Mouse (Mus musculus) midbrain, embryonic 11.5 days (tissue): ENCODE measurements around the gene Fam129b. TPM values are rescaled to one million over a fixed set of nuclear protein-coding genes. Genes with fewer than 3 reads are reported as not detected.

Source experiments
- ATAC-seq: fragments of 200-750 bp; cut with Nextera tagmentation; 2 replicates; pipeline ENCODE4 v1.8.0; 2017; ENCODE audit warnings: moderate TSS enrichment, moderate library complexity; ENCODE audit not compliant: low FRiP score
- DNase-seq: peaks from one replicate; pipeline ENCODE4 v3.0.0; 2015; ENCODE audit warnings: low spot score; ENCODE audit errors: missing footprints
- H3K27ac ChIP-seq: fragments of 300-500 bp; sonication (generic); 2 replicates; pipeline ENCODE4 v1.5.1; 2014; ENCODE audit warnings: low read depth, low read length
- H3K27me3 ChIP-seq: fragments of 300-500 bp; sonication (generic); 2 replicates; pipeline ENCODE4 v1.6.1; 2014; ENCODE audit warnings: mild to moderate bottlenecking, low read length, moderate library complexity, mixed read lengths; ENCODE audit not compliant: control insufficient read depth, insufficient read depth
- H3K36me3 ChIP-seq: fragments of 300-500 bp; sonication (generic); 2 replicates; pipeline ENCODE4 v1.6.1; 2014; ENCODE audit warnings: mild to moderate bottlenecking, low read length, moderate library complexity, mixed read lengths; ENCODE audit not compliant: control insufficient read depth, insufficient read depth
- H3K4me1 ChIP-seq: fragments of 300-500 bp; sonication (generic); 2 replicates; pipeline ENCODE4 v1.6.1; 2014; ENCODE audit warnings: low read length; ENCODE audit not compliant: control insufficient read depth, insufficient read depth
- H3K4me2 ChIP-seq: fragments of 300-500 bp; sonication (generic); 2 replicates; pipeline ENCODE4 v1.6.1; 2014; ENCODE audit warnings: mild to moderate bottlenecking, moderate library complexity
- H3K4me3 ChIP-seq: fragments of 300-500 bp; sonication (generic); 2 replicates; pipeline ENCODE4 v1.5.1; 2014; ENCODE audit warnings: low read depth, low read length
- H3K9ac ChIP-seq: fragments of 300-500 bp; sonication (generic); 2 replicates; pipeline ENCODE4 v1.6.1; 2014; ENCODE audit warnings: low read length
- H3K9me3 ChIP-seq: fragments of 300-500 bp; sonication (generic); 2 replicates; pipeline ENCODE4 v1.6.1; 2016; ENCODE audit warnings: low read length; ENCODE audit not compliant: control insufficient read depth
- WGBS: fragments of 180-500 bp; shearing (Covaris S2); extraction: QIAGEN DNeasy Blood & Tissue Kit; methylation state at CpG from one replicate; pipeline ENCODE4 v1.1.7; 2014; 5-methylcytosine and 5-hydroxymethylcytosine counted together
- polyA plus RNA-seq: library from polyadenylated mRNA; unstranded; fragments of >200 nt; fragmentation: Nextera tagmentation; extraction: Ambion mirVana; gene quantifications from 2 replicates; pipeline ENCODE4 v1.2.1, GENCODE M21; 2014

Fam129b gene
- polyA plus RNA-seq, 1 experiment from 2014 or later: 10.6 TPM

- H3K4me2 ChIP-seq: no peak overlapping the region
Measured at GRCm38 (mm10) chr2:32881054-32881453, 5.1 kb downstream of the Fam129b start.

GRCm38 (mm10) chr2:32881723-32882122 lies 5.8 kb downstream of the Fam129b start:
- Histone ChIP-seq H3K4me1 (peaks cover 22% of the 10 kb centered on the region), H3K9ac (no peak overlapping the region; the same call in 1 of the 2 replicates), H3K9me3 (no peaks in the 10 kb centered on the region), H3K27ac (no peak overlapping the region), H3K4me3 (no peak overlapping the region), H3K27me3 (no peaks in the 10 kb centered on the region; the same call in 1 of the 2 replicates), H3K4me2 (no peak overlapping the region), H3K36me3 (no peaks in the 10 kb centered on the region)
- no peak for ATAC-seq
- WGBS: 55% methylated on average over 3 of the region's 3 CpGs
- no peak for DNase-seq

More at GRCm38 (mm10) chr2:32881054-32881453, 5.1 kb downstream of the Fam129b start:
- Histone ChIP-seq H3K4me3 (no peak overlapping the region), H3K9ac (peak overlapping the region; percentile 42), H3K36me3 (no peaks in the 10 kb centered on the region), H3K27me3 (no peaks in the 10 kb centered on the region; the same call in 1 of the 2 replicates), H3K9me3 (no peaks in the 10 kb centered on the region), H3K27ac (peak overlapping the region; percentile 26; the same call in 1 of the 2 replicates), H3K4me1 (peaks cover 26% of the 10 kb centered on the region)
- DNase-seq (no peak), ATAC-seq (no peak)
- WGBS: 19% methylated on average over 6 of the region's 6 CpGs

GRCm38 (mm10) chr2:32882283-32883043 lies 6.5 kb downstream of the Fam129b start:
- no peak overlapping the region for H3K9ac ChIP-seq
- WGBS: 61% methylated on average over 12 of the region's 21 CpGs
- H3K27ac ChIP-seq: no peak overlapping the region

GRCm38 (mm10) chr2:32884745-32885144 lies 8.8 kb downstream of the Fam129b start:
- H3K27me3 ChIP-seq: no peaks in the 10 kb centered on the region
- H3K36me3 ChIP-seq: no peaks in the 10 kb centered on the region
- H3K4me3 ChIP-seq: no peak overlapping the region
- H3K4me1 ChIP-seq: peaks cover 22% of the 10 kb centered on the region
- no peak overlapping the region for H3K4me2 ChIP-seq
- 30% methylated on average over 7 of the region's 7 CpGs for WGBS
- H3K9me3 ChIP-seq: no peaks in the 10 kb centered on the region
- ATAC-seq: no peak
- no peak overlapping the region for H3K27ac ChIP-seq
- no peak for DNase-seq
- H3K9ac ChIP-seq: no peak overlapping the region

More at GRCm38 (mm10) chr2:32882283-32883043, 6.5 kb downstream of the Fam129b start:
- Histone ChIP-seq H3K4me1 (peaks cover 15% of the 10 kb centered on the region), H3K27me3 (no peaks in the 10 kb centered on the region), H3K9me3 (no peaks in the 10 kb centered on the region), H3K4me3 (no peak overlapping the region), H3K4me2 (no peak overlapping the region), H3K36me3 (no peaks in the 10 kb centered on the region)
- ATAC-seq: no peak
- DNase-seq: no peak

- DNase-seq (no peak), ATAC-seq (no peak)
- H3K4me3 ChIP-seq: no peak overlapping the region
- no peak overlapping the region for H3K4me2 ChIP-seq
- 43% methylated on average over 9 of the region's 9 CpGs for WGBS
- no peaks in the 10 kb centered on the region for H3K27me3 ChIP-seq
- no peaks in the 10 kb centered on the region for H3K36me3 ChIP-seq
- H3K4me1 ChIP-seq: peaks cover 7% of the 10 kb centered on the region
- H3K27ac ChIP-seq: no peak overlapping the region; the same call in 1 of the 2 replicates
- H3K9me3 ChIP-seq: no peaks in the 10 kb centered on the region
- 0 out of 2 replicates have a peak overlapping the region, but pooled peaks have one; percentile 4 for H3K9ac ChIP-seq
Measured at GRCm38 (mm10) chr2:32888029-32888428, 12.1 kb downstream of the Fam129b start.

GRCm38 (mm10) chr2:32888551-32888950 lies 12.6 kb downstream of the Fam129b start:
- 50% methylated on average over 3 of the region's 3 CpGs for WGBS
- no peaks in the 10 kb centered on the region for H3K9me3 ChIP-seq
- no peak overlapping the region for H3K4me3 ChIP-seq
- peaks cover 7% of the 10 kb centered on the region for H3K4me1 ChIP-seq
- H3K4me2 ChIP-seq: no peak overlapping the region
- DNase-seq: no peak
- no peak overlapping the region; the same call in 1 of the 2 replicates for H3K27ac ChIP-seq
- ATAC-seq: no peak
- H3K9ac ChIP-seq: 0 out of 2 replicates have a peak overlapping the region, but pooled peaks have one; percentile 4
- H3K36me3 ChIP-seq: no peaks in the 10 kb centered on the region
- no peaks in the 10 kb centered on the region for H3K27me3 ChIP-seq

- Histone ChIP-seq H3K27me3 (no peaks in the 10 kb centered on the region), H3K9me3 (no peaks in the 10 kb centered on the region), H3K4me1 (peaks cover 7% of the 10 kb centered on the region), H3K4me3 (no peak overlapping the region), H3K9ac (no peak overlapping the region), H3K4me2 (no peak overlapping the region), H3K27ac (no peak overlapping the region), H3K36me3 (no peaks in the 10 kb centered on the region)
- DNase-seq (no peak), ATAC-seq (no peak)
- WGBS: 84% methylated on average over 3 of the region's 3 CpGs
Measured at GRCm38 (mm10) chr2:32890280-32890679, 14.4 kb downstream of the Fam129b start.

GRCm38 (mm10) chr2:32891278-32891677 lies 15.4 kb downstream of the Fam129b start:
- H3K4me2 ChIP-seq: no peak overlapping the region
- H3K27ac ChIP-seq: no peak overlapping the region
- H3K36me3 ChIP-seq: no peaks in the 10 kb centered on the region
- no peaks in the 10 kb centered on the region for H3K9me3 ChIP-seq
- H3K9ac ChIP-seq: no peak overlapping the region
- no peak for DNase-seq
- H3K4me3 ChIP-seq: no peak overlapping the region
- peaks cover 13% of the 10 kb centered on the region for H3K4me1 ChIP-seq
- no peaks in the 10 kb centered on the region for H3K27me3 ChIP-seq
- no peak for ATAC-seq
- 77% methylated on average over 9 of the region's 9 CpGs for WGBS

- Histone ChIP-seq H3K27me3 (no peaks in the 10 kb centered on the region), H3K36me3 (no peaks in the 10 kb centered on the region), H3K4me1 (peaks cover 16% of the 10 kb centered on the region), H3K27ac (no peak overlapping the region), H3K9me3 (no peaks in the 10 kb centered on the region), H3K4me2 (no peak overlapping the region), H3K9ac (no peak overlapping the region), H3K4me3 (no peak overlapping the region)
- DNase-seq (no peak), ATAC-seq (no peak)
- 93% methylated on average over 14 of the region's 14 CpGs for WGBS
Measured at GRCm38 (mm10) chr2:32892490-32892889, 16.6 kb downstream of the Fam129b start.
